Mouse (Mus musculus) embryonic fibroblast, embryonic 13.5 days (primary cell): ENCODE data around the gene Ube2d1. TPM values are rescaled to one million over a fixed set of nuclear protein-coding genes. Genes with fewer than 3 reads are reported as not detected.

Source experiments
- H3K27ac ChIP-seq: 2 replicates; pipeline ENCODE4 v1.5.1; 2012; ENCODE audit warnings: low read length, control low read depth, inconsistent platforms; ENCODE audit not compliant: insufficient read depth
- H3K4me1 ChIP-seq: 2 replicates; pipeline ENCODE4 v1.6.1; 2011; ENCODE audit warnings: low read length; ENCODE audit not compliant: control insufficient read depth, insufficient read depth
- H3K4me3 ChIP-seq: 2 replicates; pipeline ENCODE4 v1.5.1; 2011; ENCODE audit warnings: mild to moderate bottlenecking, control low read depth, low read length; ENCODE audit not compliant: insufficient read depth
- CTCF ChIP-seq: IDR thresholded peaks from 2 replicates; pipeline ENCODE4 v1.5.1; 2011; ENCODE audit warnings: mild to moderate bottlenecking, control low read depth, low read length, moderate library complexity, borderline replicate concordance; ENCODE audit not compliant: insufficient read depth
- POLR2A ChIP-seq: IDR thresholded peaks from 2 replicates; pipeline ENCODE4 v1.6.1; 2011; ENCODE audit warnings: low read depth, mild to moderate bottlenecking, control low read depth, low read length, moderate library complexity
- polyA plus RNA-seq: library from polyadenylated mRNA; stranded (reverse); fragments of >200 nt; gene quantifications from 2 replicates; pipeline ENCODE4 v1.2.4, GENCODE M21; 2011; ENCODE audit warnings: low read depth; ENCODE audit not compliant: missing spikeins, insufficient read length

The Ube2d1 gene
- polyA plus RNA-seq, 1 experiment: 61.8 TPM

- Histone ChIP-seq H3K4me1 (0 out of 2 replicates have a peak, but pooled peaks cover 2% of the 10 kb centered on the region), H3K4me3 (no peak overlapping the region), H3K27ac (no peak overlapping the region)
- TF ChIP-seq CTCF: no peak
- TF ChIP-seq POLR2A: no peak
Measured at GRCm38 (mm10) chr10:71258943-71259342, 26.1 kb downstream of the Ube2d1 start.

GRCm38 (mm10) chr10:71258516-71258915 is 26.5 kb downstream of the Ube2d1 start:
- Histone ChIP-seq H3K4me3 (no peak overlapping the region), H3K4me1 (0 out of 2 replicates have a peak, but pooled peaks cover 2% of the 10 kb centered on the region), H3K27ac (no peak overlapping the region)
- no peak for TF ChIP-seq POLR2A
- no peak for TF ChIP-seq CTCF

GRCm38 (mm10) chr10:71253147-71253546 is 31.9 kb downstream of the Ube2d1 start:
- Histone ChIP-seq H3K4me3 (no peak overlapping the region), H3K27ac (no peak overlapping the region), H3K4me1 (no peaks in the 10 kb centered on the region)
- TF ChIP-seq CTCF: no peak
- no peak for TF ChIP-seq POLR2A

- Histone ChIP-seq H3K27ac (no peak overlapping the region), H3K4me1 (no peaks in the 10 kb centered on the region)
Measured at GRCm38 (mm10) chr10:71252421-71252820, 32.6 kb downstream of the Ube2d1 start.

GRCm38 (mm10) chr10:71251846-71252245 is 33.2 kb downstream of the Ube2d1 start:
- no peak for TF ChIP-seq CTCF
- TF ChIP-seq POLR2A: no peak
- H3K4me3 ChIP-seq: no peak overlapping the region
- H3K27ac ChIP-seq: no peak overlapping the region
- H3K4me1 ChIP-seq: no peaks in the 10 kb centered on the region

More at GRCm38 (mm10) chr10:71252421-71252820, 32.6 kb downstream of the Ube2d1 start:
- H3K4me3 ChIP-seq: no peak overlapping the region
- TF ChIP-seq POLR2A: no peak
- TF ChIP-seq CTCF: no peak

GRCm38 (mm10) chr10:71251256-71251655 is 33.8 kb downstream of the Ube2d1 start:
- H3K4me3 ChIP-seq: no peak overlapping the region
- TF ChIP-seq POLR2A: no peak
- TF ChIP-seq CTCF: no peak
- H3K4me1 ChIP-seq: no peaks in the 10 kb centered on the region
- H3K27ac ChIP-seq: no peak overlapping the region

GRCm38 (mm10) chr10:71250472-71250871 is 34.6 kb downstream of the Ube2d1 start:
- H3K4me1 ChIP-seq: no peaks in the 10 kb centered on the region
- H3K27ac ChIP-seq: no peak overlapping the region
- TF ChIP-seq CTCF (no peak), POLR2A (no peak)
- no peak overlapping the region for H3K4me3 ChIP-seq

GRCm38 (mm10) chr10:71249086-71249880 is 35.8 kb downstream of the Ube2d1 start:
- no peak overlapping the region for H3K4me3 ChIP-seq
- no peak for TF ChIP-seq CTCF
- no peak overlapping the region for H3K27ac ChIP-seq
- no peaks in the 10 kb centered on the region for H3K4me1 ChIP-seq

- Histone ChIP-seq H3K27ac (no peak overlapping the region), H3K4me3 (no peak overlapping the region), H3K4me1 (no peaks in the 10 kb centered on the region)
- TF ChIP-seq CTCF: no peak
- no peak for TF ChIP-seq POLR2A
Measured at GRCm38 (mm10) chr10:71246956-71247355, 38.1 kb downstream of the Ube2d1 start.

- Histone ChIP-seq H3K4me3 (no peak overlapping the region), H3K27ac (no peak overlapping the region), H3K4me1 (no peaks in the 10 kb centered on the region)
- no peak for TF ChIP-seq CTCF
- TF ChIP-seq POLR2A: no peak
Measured at GRCm38 (mm10) chr10:71239479-71240120, 45.5 kb downstream of the Ube2d1 start.
